Mouse (Mus musculus) 3134 (cell line): ENCODE data around the gene Pex5.
"Not testable (repeated sequence)": the region's sequence is repeated elsewhere in the genome, so short reads cannot be mapped to it uniquely, and the experiment has no call there.

Experiments
- DNase-seq: peaks from one replicate; pipeline ENCODE4 v3.0.0-alpha.2; 2011; ENCODE audit warnings: low spot score; ENCODE audit not compliant: insufficient read length; ENCODE audit errors: extremely low read depth

Gene Pex5

GRCm38 (mm10) chr6:124427791-124428576, 13.1 kb upstream of the Pex5 start:
- DNase-seq: no peak

DNA sequence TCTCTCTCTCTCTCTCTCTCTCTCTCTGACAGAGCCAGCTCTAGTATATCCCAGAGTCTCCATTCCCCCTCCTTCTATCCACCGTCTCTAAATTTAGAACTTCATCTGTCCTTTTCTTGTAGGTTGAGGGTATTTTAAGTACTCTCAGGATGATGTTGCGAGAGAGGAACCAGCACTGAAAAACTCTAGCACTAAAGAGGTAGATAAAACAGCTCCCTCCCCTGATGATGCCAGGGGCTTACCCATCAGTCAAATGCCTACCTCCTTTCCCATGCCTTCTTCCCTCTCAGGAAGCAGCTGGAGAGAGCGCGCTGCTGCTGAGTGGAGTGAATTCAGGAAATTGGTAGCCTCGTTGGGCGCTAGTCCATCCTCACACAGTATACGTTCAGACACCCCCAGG, 12.4 kb upstream of the Pex5 start:
- no peak for DNase-seq

DNA sequence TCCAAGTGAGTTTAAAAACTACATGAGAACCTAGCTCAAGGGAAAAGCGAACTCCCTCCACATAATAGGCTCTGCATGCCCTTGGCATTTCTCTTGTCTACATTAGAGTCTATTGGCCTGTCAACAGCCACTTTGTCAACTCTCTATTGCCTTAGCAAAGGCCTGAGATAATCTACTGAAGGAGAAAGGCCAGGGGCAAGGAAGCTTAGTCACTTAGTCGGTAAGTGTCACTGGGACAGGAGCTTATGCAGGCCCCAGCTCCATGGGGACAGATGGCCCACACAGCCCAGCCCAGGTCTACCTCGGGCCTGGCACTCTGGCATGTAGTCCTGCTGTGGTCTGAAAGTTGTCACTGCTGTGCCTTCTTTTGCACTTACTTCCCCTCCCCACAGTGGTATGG, 11.7 kb upstream of the Pex5 start:
- DNase-seq: no peak

- DNase-seq: no peak
These were observed 10.7 kb upstream of the Pex5 start for GRCm38 (mm10) chr6:124425523-124425922.

DNA sequence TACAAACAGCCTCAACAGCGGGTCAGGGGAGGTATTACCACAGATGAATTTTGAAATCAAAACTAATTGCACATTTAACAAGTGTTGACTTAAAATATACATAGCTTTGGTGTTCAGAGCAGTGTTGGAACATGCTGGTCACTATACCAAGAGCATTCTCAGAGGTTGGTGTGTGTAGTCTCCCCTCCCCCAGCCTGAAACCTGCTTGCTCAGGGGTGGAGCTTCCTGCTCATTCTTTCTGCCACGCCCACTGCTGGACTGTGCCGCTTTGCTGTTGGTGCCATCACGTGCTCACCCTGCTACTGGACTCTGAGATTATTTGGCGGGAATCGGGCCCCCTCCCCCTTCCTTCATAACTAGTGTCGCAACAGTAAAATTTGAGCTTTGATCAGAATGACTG, 10.2 kb upstream of the Pex5 start:
- not testable (repeated sequence) for DNase-seq

- no peak for DNase-seq
These were observed 9.2 kb upstream of the Pex5 start for GRCm38 (mm10) chr6:124424068-124424498.

DNA sequence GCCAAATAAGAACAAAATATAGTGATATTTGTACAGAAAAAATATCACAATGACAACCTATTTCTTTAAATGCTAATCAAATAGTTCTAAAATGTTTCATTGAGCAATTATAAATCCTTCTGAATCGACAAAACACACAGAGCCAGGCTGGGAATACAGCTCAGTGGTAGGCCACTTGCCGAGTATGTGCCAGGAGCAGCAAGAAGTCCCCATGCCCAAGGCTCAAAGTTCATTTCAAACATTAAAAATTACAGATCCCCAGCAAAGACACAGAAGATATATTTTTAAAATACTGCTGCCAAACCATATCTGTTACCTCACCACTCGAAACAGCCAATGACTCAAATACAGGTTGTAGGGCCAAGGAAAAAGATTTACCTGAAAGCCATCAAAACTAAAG, 3.8 kb upstream of the Pex5 start:
- no peak for DNase-seq

- DNase-seq: peak; percentile 76
These were observed 651 bp upstream of the Pex5 start for GRCm38 (mm10) chr6:124415347-124416088.

DNA sequence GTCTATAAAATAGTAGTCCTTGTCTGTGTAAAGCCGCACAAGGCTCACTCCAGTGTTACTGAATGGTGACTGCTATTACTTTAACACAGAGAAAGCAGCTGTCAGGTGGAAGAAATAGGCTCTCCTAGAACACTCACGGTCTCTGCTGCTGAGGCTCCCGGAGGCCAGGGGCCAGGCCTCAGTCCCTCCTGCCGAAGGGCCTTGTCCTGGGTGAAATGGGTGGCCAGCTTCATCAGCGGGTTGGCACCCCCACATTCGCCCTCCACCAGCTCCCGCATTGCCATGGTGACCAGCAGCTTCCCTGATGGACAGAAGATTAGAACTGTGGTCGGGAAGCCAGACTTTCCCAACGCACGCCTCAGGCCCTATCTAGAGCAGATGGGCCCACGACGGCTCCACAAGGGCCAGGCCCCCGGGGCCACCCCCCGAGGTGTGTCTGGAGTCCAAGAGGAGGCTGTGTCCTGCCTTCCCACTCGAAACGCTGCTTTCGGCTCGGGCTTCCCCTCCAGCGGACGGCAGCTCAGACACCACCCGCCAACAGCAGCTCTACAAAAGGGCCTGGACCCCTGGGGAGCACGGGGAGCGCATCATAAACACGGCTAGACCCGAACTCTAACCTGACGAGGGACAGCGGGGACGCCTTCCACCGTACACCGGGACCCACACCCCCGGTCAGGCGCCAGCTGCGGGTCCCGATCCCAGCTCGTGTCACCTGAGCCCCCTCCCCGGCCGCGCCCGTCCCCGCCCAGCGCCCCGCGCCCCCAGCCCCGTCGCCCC, 529 bp downstream of the Pex5 start:
- peak; percentile 77 for DNase-seq

- DNase-seq: no peak
These were observed 1.1 kb downstream of the Pex5 start for GRCm38 (mm10) chr6:124413770-124414149.

DNA sequence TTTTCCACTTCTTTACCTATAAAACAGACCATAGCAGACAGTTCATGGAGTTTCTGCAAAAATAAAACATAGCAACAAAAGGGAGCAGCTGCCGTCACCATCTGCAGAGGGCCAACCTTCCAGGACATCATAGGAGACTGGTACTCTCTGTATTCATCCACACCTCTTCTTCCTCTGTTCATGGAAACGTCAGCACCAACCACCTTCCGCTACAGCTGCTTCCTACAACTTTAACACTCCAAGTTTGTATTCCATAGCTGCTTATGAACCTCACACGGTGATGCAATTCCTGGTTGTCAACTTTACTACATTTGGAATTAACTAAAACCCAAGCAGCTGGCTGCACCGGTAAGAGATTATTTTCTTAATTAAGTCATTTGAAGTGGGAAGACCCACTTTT, 6.5 kb downstream of the Pex5 start:
- DNase-seq: no peak

- no peak for DNase-seq
These were observed 7.7 kb downstream of the Pex5 start for GRCm38 (mm10) chr6:124407180-124407579.

DNA sequence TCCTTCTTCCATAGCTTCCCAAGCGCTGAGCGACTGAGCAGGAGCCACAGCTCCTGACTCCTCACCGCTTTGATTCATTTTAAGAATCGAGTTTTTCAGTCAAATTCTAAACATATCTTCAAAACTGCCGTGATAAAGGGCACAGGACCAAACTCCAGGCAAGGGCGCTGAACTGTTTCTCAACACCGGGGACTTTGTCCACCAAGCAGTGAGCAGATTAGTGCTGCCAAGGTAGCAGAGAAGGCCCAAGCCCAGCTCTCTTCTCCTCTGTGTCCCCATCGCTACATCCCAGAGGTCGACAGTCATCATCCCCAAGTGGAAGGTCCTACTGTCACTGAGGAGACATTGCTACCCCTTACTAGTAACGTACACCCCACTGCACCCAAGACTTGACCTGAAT, 8.5 kb downstream of the Pex5 start:
- no peak for DNase-seq

GRCm38 (mm10) chr6:124399738-124400137, 15.1 kb downstream of the Pex5 start:
- no peak for DNase-seq

DNA sequence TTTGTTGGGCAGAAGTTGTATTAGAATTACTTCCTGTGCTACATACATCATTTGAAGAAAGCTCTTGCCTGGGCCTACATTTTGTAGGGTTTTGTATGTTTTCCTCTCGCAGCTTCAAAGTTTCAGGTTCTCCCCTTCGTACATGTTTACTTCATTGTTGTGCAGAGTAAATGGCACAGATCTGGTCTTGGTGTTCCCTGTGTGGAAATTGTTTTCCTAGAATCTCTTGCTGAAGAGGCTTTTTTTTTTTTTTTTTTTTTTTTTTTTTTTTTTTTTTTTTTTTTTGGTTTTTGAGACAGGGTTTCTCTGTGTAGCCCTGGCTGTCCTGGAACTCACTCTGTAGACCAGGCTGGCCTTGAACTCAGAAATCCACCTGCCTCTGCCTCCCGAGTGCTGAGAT, 19.9 kb downstream of the Pex5 start:
- not testable (repeated sequence) for DNase-seq

GRCm38 (mm10) chr6:124380142-124380541, 34.7 kb downstream of the Pex5 start:
- no peak for DNase-seq

- DNase-seq: no peak
These were observed 35.5 kb downstream of the Pex5 start for GRCm38 (mm10) chr6:124379331-124379730.

DNA sequence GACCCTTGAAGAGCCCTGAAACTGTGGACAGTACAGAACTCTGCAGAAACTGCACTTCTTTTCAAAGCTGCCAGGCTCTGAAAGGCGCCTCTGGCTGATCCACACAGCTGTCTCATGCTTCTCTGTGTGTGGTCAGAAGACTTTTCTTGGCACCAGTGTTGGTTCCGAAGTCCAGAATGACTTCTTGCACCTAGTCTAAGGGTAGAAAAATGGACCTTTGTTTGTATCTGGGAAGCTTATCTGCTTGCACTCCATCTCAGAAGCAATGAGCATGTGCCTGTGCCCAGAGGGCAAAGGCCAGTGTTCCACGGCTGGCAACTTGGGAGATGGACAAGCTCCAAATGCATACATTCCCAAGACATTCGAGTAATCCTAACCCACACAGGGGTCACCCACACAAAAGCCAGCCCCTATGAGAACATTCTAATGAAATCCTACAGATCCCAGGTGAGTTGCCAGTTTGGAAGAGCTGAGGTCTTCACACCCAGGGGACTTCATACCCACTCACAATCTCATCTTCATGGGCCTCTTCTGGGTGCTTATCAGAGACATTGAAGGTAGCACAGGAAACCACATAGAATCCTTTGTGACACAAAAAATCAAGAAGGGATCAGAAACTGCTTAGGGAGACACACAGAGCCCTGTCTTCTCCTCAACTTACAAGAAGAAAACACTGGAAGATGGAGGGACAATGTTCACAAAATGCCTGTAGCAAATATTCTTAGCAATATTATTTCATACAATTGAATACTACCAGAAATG, 37.2 kb downstream of the Pex5 start:
- DNase-seq: no peak

- DNase-seq: no peak
These were observed 38.6 kb downstream of the Pex5 start for GRCm38 (mm10) chr6:124376311-124376710.

DNA sequence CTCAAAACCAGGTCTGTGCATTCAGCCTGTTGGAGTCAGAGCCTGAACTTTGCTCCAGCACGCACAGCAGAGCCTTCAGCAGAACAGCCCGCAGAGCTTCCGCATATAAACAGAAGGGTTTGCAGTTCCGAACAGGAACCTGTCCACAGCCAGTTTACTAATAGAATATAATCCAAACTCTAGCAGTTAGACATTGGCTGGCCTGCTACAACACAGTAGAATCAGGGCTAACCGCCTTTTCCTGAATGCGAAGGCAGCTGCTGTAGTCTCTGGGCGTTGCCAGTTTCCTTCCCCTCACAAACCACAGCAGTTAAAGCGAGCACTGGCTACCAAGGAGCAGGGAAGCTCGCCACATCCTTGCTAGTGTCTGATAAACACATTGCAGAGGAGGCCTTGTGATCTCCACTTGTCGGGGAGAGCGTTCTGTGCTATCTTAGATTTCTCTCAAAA, 39.4 kb downstream of the Pex5 start:
- no peak for DNase-seq

DNA sequence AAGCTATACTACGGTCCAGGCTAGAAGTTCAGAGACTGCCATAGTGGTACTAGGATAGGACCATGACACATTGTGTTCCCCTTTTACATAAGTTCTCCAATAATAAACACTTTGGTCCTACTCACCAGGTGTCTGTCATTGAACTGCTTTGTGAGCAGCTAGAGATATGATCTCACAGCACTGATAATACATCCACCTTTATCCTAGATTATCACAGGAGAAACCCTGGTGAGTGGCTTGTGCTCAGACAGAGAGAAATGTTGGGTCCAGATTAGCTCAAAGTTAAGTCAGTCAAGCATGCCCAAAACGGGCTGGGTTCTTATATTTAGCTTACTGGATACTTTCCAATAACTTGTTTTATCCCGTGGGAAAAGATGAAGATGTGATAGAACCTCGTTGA, 40.2 kb downstream of the Pex5 start:
- DNase-seq: no peak
